Mouse (Mus musculus) forebrain, embryonic 13.5 days (tissue): ENCODE data around the gene Pnkd. TPM values are rescaled to one million over a fixed set of nuclear protein-coding genes. Genes with fewer than 3 reads are reported as not detected.
A peak's percentile ranks its signal among the peaks of the same experiment; 100 is the strongest.

Experiments used
- ATAC-seq: fragments of 200-750 bp; cut with Nextera tagmentation; 2 replicates; pipeline ENCODE4 v1.8.0; 2017
- H3K27ac ChIP-seq: fragments of 300-500 bp; sonication (generic); 2 replicates; pipeline ENCODE4 v1.5.1; 2015; ENCODE audit warnings: inconsistent platforms, mild to moderate bottlenecking, moderate library complexity
- H3K27me3 ChIP-seq: fragments of 300-500 bp; sonication (generic); 2 replicates; pipeline ENCODE4 v1.6.1; 2015; ENCODE audit warnings: mild to moderate bottlenecking, inconsistent platforms
- H3K36me3 ChIP-seq: fragments of 300-500 bp; sonication (generic); 2 replicates; pipeline ENCODE4 v1.6.1; 2015; ENCODE audit warnings: mild to moderate bottlenecking, inconsistent platforms; ENCODE audit not compliant: poor library complexity, severe bottlenecking
- H3K4me1 ChIP-seq: fragments of 300-500 bp; sonication (generic); 2 replicates; pipeline ENCODE4 v1.6.1; 2015; ENCODE audit warnings: inconsistent platforms
- H3K4me2 ChIP-seq: fragments of 300-500 bp; sonication (generic); 2 replicates; pipeline ENCODE4 v1.6.1; 2015; ENCODE audit warnings: inconsistent platforms, mild to moderate bottlenecking, moderate library complexity
- H3K4me3 ChIP-seq: fragments of 300-500 bp; sonication (generic); 2 replicates; pipeline ENCODE4 v1.5.1; 2015; ENCODE audit warnings: mild to moderate bottlenecking, inconsistent platforms
- H3K9ac ChIP-seq: fragments of 300-500 bp; sonication (generic); 2 replicates; pipeline ENCODE4 v1.6.1; 2015; ENCODE audit warnings: mild to moderate bottlenecking, inconsistent platforms
- H3K9me3 ChIP-seq: fragments of 300-500 bp; sonication (generic); replicated peaks from 2 replicates; pipeline ENCODE4 v1.6.1; 2016; ENCODE audit warnings: inconsistent platforms
- WGBS: fragments of 180-500 bp; shearing (Covaris S2); methylation state at CpG from one replicate; pipeline ENCODE4 v1.1.7; 2015; 5-methylcytosine and 5-hydroxymethylcytosine counted together
- polyA plus RNA-seq: library from polyadenylated mRNA; unstranded; fragments of >200 nt; fragmentation: Nextera tagmentation; extraction: Ambion mirVana; gene quantifications from 2 replicates; pipeline ENCODE4 v1.2.1, GENCODE M21; 2015

Pnkd gene
- 94.5 and 96.1 TPM in 2 replicates for polyA plus RNA-seq

DNA sequence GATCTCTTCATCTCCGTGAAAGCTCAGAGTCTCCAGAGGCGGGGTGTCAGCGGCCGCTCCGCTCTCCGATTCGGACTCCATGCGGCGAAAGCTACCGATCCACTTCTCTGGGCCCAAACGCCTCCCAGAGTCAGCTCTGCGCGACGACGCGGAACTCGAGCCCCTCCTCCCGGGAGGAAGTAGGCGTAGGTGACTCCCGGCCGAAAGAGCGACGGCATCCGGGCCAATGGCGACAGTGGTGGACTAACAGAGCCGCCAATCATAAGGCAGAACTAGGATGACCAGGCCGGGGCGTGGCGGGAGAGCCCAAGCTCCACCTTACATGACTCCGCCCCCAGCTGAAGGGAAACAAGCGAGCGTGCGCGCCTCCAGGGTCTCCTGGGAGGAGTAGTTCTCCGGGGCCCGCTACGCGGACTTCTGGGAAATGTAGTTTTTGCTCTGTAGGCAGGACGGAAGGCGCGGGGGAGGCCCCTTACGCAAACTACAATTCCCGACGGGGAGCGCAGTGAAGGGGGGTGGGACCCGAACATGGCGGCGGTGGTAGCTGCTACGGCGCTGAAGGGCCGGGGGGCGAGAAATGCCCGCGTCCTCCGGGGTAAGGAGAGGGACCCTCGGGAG, at the start of gene Pnkd, which contains the start of gene Aamp:
Gene Pnkd (plus strand): TSS at position 388 of the 618 bp plus-strand sequence.
Gene Aamp (minus strand): TSS at position 196 of the 618 bp plus-strand sequence.
- ATAC-seq: peak; percentile 98
- peaks cover 51% of the 10 kb centered on the region for H3K36me3 ChIP-seq

DNA sequence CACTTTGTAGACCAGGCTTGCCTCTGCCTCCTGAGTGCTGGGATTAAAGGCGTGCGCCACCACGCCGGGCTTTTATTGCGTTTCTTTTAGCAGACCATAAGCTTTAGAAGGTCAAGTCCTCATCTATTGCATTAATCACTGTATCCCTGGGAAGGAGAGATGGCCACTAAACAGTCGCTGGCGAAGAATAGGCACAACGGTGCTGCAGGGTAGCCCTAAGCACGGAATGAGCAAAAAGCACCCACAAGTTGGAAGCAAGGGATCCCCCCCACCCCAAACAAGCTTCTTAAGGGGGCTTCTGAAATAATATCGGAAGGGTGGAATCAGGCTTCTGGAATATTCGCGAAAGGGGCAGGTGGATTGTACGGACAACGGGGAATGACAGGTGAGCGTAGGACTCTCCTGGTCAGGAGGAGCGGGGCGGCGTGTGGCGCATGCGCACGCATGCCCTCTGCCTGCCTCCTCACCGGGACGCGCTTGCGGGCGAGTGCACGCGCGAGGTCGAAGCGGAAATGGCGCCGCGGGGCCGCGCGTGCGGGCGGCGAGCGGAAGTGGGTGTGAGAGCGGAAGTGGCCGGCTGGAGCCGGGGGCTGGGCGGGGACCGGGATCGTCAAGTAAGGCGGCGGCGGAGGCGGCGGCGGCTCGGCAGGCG, 48.7 kb upstream of the Pnkd start, which contains the start of gene Arpc2:
Gene Arpc2 (plus strand): TSS at position 147 of the 652 bp plus-strand sequence.
- Histone ChIP-seq H3K9me3 (no peaks in the 10 kb centered on the region), H3K9ac (peak within 1 kb of the TSS; percentile 97), H3K36me3 (no peaks in the 10 kb centered on the region), H3K4me3 (peak within 1 kb of the TSS; percentile 99), H3K27me3 (no peaks in the 10 kb centered on the region), H3K4me1 (peaks cover 36% of the 10 kb centered on the region), H3K27ac (peak within 1 kb of the TSS; percentile 87), H3K4me2 (peak within 1 kb of the TSS; percentile 95)
- 1% methylated on average over 37 of the region's 55 CpGs for WGBS
- peak; percentile 93 for ATAC-seq

More for the DNA sequence above, at the start of gene Pnkd, which contains the start of gene Aamp:
- peak within 1 kb of the TSS; percentile 88 for H3K4me2 ChIP-seq
- H3K27me3 ChIP-seq: no peaks in the 10 kb centered on the region
- WGBS: under 1% methylated on average over 55 of the region's 56 CpGs
- peak within 1 kb of the TSS; percentile 77 for H3K4me3 ChIP-seq
- peak within 1 kb of the TSS; percentile 31; the same call in 1 of the 2 replicates for H3K27ac ChIP-seq
- H3K4me1 ChIP-seq: peaks cover 22% of the 10 kb centered on the region
- H3K9ac ChIP-seq: peak within 1 kb of the TSS; percentile 83
- no peaks in the 10 kb centered on the region for H3K9me3 ChIP-seq

DNA sequence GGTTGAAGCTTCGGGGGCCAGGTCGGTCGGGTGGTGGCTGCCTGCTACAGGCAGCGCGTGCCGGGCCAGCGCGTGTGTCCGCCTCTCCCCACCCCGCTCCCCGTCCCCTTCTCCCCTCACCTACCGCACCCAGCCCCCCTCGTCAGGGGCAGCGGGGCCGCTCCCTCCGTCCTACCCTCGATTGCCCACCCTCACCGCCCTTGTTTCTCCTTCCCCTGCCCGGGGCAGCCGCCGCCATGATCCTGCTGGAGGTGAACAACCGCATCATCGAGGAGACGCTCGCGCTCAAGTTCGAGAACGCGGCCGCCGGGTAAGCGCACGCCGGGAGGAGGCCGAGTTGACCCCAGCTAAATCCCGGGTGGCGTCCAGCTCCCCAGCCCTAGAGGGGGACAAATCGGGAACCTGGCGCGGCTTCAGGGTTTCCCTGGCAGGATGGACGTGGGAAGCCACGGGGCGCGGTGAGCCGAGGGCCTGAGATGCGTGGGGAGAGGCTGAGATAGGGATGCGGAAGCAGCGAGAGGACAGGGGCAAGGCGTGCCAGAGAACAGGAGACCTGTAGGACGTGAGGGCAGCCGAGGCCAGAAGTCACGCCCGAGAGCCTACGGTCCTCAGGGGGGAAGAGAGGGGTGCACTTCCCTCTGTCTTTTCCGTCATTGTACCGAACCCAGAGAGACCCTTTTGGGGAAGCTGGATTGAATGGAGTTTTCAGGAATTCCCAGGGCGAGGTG, 48.0 kb upstream of the Pnkd start:
- H3K9me3 ChIP-seq: no peaks in the 10 kb centered on the region
- H3K4me3 ChIP-seq: peak overlapping the region; percentile 99
- peaks cover 36% of the 10 kb centered on the region for H3K4me1 ChIP-seq
- H3K36me3 ChIP-seq: no peaks in the 10 kb centered on the region
- no peaks in the 10 kb centered on the region for H3K27me3 ChIP-seq
- H3K27ac ChIP-seq: peak overlapping the region; percentile 87
- WGBS: under 1% methylated on average over 50 of the region's 57 CpGs
- peak; percentile 29 for ATAC-seq
- peak overlapping the region; percentile 97 for H3K9ac ChIP-seq
- peak overlapping the region; percentile 95 for H3K4me2 ChIP-seq

DNA sequence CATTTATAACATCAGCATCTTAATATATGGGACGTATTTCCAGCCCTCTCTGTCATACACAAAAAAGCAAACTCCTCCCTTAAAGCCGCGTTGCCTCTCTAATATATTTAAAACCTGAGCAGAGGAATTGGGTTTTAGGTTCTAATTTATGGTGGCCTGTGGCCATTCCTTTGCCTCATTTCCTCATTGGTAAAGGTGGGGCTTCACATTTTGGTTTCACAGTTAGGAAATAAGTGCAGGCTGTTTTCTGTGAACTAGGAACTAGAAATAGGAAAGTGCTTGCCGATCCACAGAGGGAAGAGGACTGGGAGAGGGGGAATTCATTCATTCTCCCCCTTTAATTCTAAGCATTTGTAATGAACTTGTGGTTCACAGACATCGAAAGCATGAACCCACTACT, 47.1 kb upstream of the Pnkd start:
- 44% methylated on average over 5 of the region's 5 CpGs for WGBS
- peak overlapping the region; percentile 99 for H3K4me3 ChIP-seq
- peak overlapping the region; percentile 97 for H3K9ac ChIP-seq
- no peaks in the 10 kb centered on the region for H3K36me3 ChIP-seq
- peak overlapping the region; percentile 95 for H3K4me2 ChIP-seq
- no peaks in the 10 kb centered on the region for H3K9me3 ChIP-seq
- H3K4me1 ChIP-seq: peaks cover 36% of the 10 kb centered on the region
- no peak overlapping the region for H3K27ac ChIP-seq
- ATAC-seq: no peak
- H3K27me3 ChIP-seq: no peaks in the 10 kb centered on the region

DNA sequence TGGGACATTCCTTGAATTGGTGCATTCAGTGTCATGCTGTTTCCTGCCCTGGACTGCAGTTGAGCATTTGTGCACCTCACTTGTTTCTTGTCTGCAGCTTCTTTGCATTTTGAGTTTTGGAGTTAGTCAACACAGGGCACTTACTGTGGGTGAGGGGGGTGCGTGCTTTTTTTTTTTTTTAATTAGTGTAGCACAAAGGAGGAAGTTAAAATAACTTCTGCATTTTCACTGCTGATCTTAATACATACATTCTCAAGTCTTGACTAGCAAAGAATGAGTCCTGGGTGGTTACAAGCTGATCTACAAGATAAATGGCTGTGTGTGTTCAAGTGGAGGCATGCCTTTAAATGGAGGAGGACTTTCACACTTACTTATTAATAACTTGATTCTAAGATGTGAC, 46.6 kb upstream of the Pnkd start:
- ATAC-seq: no peak
- peak overlapping the region; percentile 99 for H3K4me3 ChIP-seq
- H3K9me3 ChIP-seq: no peaks in the 10 kb centered on the region
- H3K4me2 ChIP-seq: peak overlapping the region; percentile 95
- WGBS: 55% methylated on average over 1 of the region's 1 CpGs
- peak overlapping the region; percentile 97 for H3K9ac ChIP-seq
- no peak overlapping the region for H3K27ac ChIP-seq
- H3K27me3 ChIP-seq: no peaks in the 10 kb centered on the region
- no peaks in the 10 kb centered on the region for H3K36me3 ChIP-seq
- H3K4me1 ChIP-seq: peaks cover 36% of the 10 kb centered on the region

DNA sequence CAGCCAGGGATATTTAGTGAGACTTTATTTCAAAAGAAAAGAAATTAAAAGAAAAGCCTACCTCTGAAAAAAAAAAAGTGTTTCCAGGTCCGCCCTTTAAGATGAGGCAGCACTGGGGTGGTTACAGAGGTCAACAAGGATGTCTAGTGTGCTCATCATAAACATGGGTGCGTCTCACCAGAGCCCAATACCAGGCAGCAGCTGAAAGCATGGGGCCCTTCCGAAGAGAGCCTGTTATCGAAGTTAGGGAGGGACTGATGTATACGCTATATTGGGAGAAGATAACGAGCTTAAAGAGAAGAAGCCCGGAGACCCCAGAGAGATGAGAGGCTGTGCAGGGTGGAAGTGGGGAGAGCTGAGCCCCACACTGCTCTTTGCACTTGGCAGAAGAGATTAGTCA, 45.6 kb upstream of the Pnkd start:
- Histone ChIP-seq H3K4me3 (no peak overlapping the region), H3K4me1 (peaks cover 36% of the 10 kb centered on the region), H3K36me3 (no peaks in the 10 kb centered on the region), H3K4me2 (peak overlapping the region; percentile 95), H3K27ac (no peak overlapping the region), H3K9ac (no peak overlapping the region), H3K27me3 (no peaks in the 10 kb centered on the region), H3K9me3 (no peaks in the 10 kb centered on the region)
- ATAC-seq: no peak
- 66% methylated on average over 7 of the region's 7 CpGs for WGBS

DNA sequence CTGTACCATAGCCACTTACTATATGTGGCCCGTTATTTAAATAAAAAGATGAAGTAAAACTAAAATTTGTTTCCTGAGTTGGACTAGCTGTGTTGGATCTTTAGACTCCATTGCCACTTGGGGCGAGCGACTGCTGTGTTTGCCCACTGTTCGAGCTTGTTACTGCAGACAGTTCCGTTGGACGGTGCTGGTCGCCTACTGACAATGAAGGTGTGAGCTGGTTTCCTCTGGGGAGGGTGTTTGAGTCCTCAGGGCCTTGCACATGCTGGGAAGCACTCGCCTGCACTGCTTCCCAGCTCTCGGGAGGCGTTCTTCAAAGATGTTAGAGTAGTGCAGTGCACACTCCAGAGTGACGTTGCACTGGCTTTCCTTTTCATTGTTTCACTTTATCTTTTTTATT, 45.1 kb upstream of the Pnkd start:
- Histone ChIP-seq H3K4me2 (peak overlapping the region; percentile 95), H3K4me3 (no peak overlapping the region), H3K9me3 (no peaks in the 10 kb centered on the region), H3K4me1 (peaks cover 36% of the 10 kb centered on the region), H3K27me3 (no peaks in the 10 kb centered on the region), H3K36me3 (no peaks in the 10 kb centered on the region), H3K9ac (peak overlapping the region; percentile 34; the same call in 1 of the 2 replicates), H3K27ac (no peak overlapping the region)
- WGBS: 65% methylated on average over 11 of the region's 11 CpGs
- ATAC-seq: no peak

DNA sequence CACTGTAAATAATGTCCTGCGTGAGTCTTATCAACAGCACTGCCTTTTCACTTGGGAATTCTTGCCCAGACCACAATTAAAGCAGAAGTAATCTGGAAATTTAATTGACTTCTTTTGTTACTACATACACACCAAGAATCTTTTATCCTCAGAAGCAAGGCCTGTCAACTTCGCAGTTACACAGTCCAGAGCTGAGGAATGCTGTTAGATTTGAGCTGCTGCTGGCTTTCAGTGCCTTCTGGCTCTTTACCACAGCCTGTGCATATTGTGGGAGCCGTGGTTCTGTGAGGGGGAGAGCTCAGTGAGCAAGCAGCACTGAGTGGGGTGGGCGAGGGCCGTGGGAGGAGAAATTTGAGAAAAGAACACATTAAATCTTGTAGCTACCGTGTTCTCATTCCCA, 44.4 kb upstream of the Pnkd start:
- 73% methylated on average over 6 of the region's 6 CpGs for WGBS
- Histone ChIP-seq H3K36me3 (no peaks in the 10 kb centered on the region), H3K27ac (0 out of 2 replicates have a peak overlapping the region, but pooled peaks have one; percentile 2), H3K9me3 (no peaks in the 10 kb centered on the region), H3K4me3 (no peak overlapping the region), H3K4me1 (peaks cover 36% of the 10 kb centered on the region), H3K9ac (no peak overlapping the region), H3K27me3 (no peaks in the 10 kb centered on the region), H3K4me2 (no peak overlapping the region)
- ATAC-seq: no peak

DNA sequence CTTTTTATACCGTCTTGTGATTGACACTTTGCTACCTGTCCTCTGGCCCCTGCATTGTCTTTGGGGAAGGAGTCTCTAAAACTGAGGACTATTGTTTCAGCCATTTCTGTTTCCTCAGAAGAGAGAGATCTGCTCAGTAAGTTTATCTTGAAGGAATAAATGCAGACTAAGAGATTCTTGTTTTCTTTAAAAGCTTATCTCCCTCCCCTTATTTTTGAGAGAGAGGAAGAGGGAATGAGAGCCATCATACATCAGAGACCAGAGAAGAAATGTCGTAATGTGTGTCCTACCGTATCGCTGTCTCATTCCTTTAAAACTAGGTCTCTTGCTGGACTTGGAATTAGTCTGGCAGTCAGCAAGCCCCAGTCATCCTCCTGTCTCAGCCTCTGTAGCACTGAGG, 43.9 kb upstream of the Pnkd start:
- Histone ChIP-seq H3K4me1 (peaks cover 36% of the 10 kb centered on the region), H3K4me2 (no peak overlapping the region), H3K9ac (no peak overlapping the region), H3K27ac (no peak overlapping the region), H3K36me3 (no peaks in the 10 kb centered on the region), H3K27me3 (no peaks in the 10 kb centered on the region), H3K9me3 (no peaks in the 10 kb centered on the region), H3K4me3 (no peak overlapping the region)
- no peak for ATAC-seq
- 88% methylated on average over 4 of the region's 4 CpGs for WGBS

DNA sequence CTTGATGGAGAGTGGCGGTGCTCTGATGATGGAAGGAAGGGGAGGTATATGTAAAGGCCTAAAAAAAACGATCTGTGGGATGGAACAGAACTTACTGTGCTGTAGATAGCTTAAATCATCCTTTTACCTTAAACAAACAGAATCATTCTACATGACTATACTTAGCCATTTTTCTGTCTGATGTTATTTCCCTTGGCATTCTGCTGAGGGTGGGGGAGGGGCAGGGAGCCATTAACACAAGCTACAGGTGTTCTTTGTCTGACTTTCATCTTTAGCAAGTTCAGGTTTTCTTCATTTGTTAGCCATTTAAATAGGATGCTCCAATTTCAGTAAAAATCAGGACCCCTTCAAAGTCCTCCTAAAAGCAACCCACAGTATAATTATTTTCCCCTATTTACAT, 39.2 kb upstream of the Pnkd start:
- no peak overlapping the region for H3K9ac ChIP-seq
- peaks cover 28% of the 10 kb centered on the region for H3K36me3 ChIP-seq
- H3K4me2 ChIP-seq: no peak overlapping the region
- no peaks in the 10 kb centered on the region for H3K9me3 ChIP-seq
- H3K27ac ChIP-seq: no peak overlapping the region
- WGBS: 93% methylated on average over 2 of the region's 2 CpGs
- H3K4me1 ChIP-seq: peaks cover 2% of the 10 kb centered on the region; the same call in 1 of the 2 replicates
- H3K4me3 ChIP-seq: no peak overlapping the region
- H3K27me3 ChIP-seq: no peaks in the 10 kb centered on the region
- ATAC-seq: no peak

DNA sequence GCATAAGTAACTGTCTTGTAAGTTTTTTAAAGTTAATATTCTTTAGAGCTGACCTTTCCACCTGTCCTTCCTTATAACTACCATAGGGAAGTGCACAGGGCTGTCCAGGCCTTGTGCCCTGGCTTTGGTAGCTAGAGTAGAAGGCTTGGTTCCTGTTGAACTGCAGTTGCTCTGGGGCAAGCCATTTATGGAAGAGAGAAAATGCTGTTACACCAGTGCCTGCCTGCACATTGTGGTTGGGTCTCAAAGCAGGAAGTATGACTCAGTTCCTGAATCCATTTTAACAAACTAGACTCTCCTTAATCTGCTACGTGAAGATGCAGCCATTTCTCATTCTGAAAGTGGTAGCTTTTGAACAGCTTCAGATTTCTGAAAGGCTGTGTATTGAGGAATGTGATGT, 35.9 kb upstream of the Pnkd start:
- Histone ChIP-seq H3K27me3 (no peaks in the 10 kb centered on the region), H3K27ac (no peak overlapping the region), H3K4me2 (no peak overlapping the region), H3K4me1 (no peaks in the 10 kb centered on the region), H3K9ac (no peak overlapping the region), H3K36me3 (peaks cover 59% of the 10 kb centered on the region), H3K9me3 (no peaks in the 10 kb centered on the region), H3K4me3 (no peak overlapping the region)
- 86% methylated on average over 1 of the region's 1 CpGs for WGBS
- ATAC-seq: no peak
